Mouse (Mus musculus): ENCODE data around the gene Sesn2.

The Sesn2 gene

DNA sequence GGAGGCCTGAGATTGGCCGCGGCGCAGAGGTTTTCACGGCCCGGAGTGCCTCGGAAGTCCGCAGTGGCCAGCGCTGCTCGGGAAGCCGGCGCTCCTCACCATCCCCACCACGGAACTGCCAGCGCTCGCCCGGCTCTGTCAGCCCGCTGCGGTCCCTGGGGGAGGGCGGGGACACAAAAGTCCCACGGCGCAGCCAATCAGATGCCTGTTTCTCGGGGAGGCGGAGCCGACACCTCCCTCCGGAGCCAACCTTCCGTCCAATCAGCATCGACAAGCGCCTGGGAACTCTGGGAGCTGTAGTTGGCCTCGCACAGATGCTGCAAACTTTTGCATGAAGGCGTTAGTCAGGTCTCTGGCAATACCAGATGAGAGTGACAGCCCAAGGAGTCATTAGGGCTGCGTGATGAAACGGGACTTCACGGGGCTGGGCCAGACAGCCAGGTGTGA lies at the start of gene Sesn2:
TSS of gene Sesn2 (minus strand) at position 150 of the 447 bp plus-strand sequence.
- DNase-seq: peak; percentile 100

GRCm38 (mm10) chr4:132555550-132555949 lies 45.2 kb upstream of the Sesn2 start:
- peak; percentile 86 for DNase-seq

- no peak for DNase-seq
Observed at GRCm38 (mm10) chr4:132554653-132555052, 44.4 kb upstream of the Sesn2 start.

- DNase-seq: no peak
Observed at GRCm38 (mm10) chr4:132554221-132554620, 43.9 kb upstream of the Sesn2 start.

GRCm38 (mm10) chr4:132545851-132546250 lies 35.5 kb upstream of the Sesn2 start:
- peak; percentile 95 for DNase-seq

DNA sequence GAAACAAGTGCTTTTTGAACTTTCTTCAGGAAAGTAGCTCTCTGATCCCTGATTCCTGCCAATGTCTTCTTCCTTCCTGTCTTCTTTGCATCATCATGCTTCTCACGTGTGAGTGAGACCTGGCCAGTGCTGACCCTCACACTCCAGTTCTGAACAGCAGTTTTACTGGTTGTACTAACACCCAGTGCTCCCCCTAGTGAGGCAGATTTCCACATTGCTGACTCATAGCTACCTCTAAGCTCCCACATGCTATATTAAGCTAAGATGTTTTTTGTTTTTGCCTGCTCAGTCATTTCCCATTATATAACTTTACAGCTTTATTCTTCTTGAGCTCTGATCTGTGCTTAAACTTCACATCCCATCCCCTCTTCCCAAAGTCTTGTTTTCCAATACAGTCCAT lies 32.4 kb upstream of the Sesn2 start:
- DNase-seq: no peak

DNA sequence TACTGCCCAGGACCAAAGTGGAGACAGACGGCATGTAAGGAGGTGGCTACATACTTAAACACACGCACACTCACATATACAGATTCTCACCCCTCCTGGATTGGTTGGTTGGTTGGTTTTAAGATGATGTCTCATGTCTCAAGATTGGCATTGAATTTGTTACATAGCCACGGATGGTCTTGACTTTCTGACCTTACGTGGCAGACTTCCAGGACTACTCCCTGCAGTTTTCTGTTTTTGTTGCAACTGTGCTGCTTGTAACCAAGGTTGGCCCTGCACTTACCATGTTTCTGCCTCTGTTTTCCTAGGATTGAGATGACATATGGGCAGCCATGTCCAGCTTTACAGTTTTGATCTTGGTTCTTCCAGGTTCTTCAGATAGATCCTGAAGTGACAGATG lies 31.1 kb upstream of the Sesn2 start:
- DNase-seq: no peak

GRCm38 (mm10) chr4:132539481-132539880 lies 29.2 kb upstream of the Sesn2 start:
- DNase-seq: no peak

GRCm38 (mm10) chr4:132535406-132536121 lies 25.3 kb upstream of the Sesn2 start, which contains the start of gene Dnajc8:
Gene Dnajc8, plus strand, starts transcription at chr4:132535550.
- DNase-seq: peak; percentile 100

- peak; percentile 99 for DNase-seq
Observed at GRCm38 (mm10) chr4:132532981-132533916, 22.9 kb upstream of the Sesn2 start, which contains the start of gene Atpif1. Gene Atpif1, minus strand, starts transcription at chr4:132533659.

DNA sequence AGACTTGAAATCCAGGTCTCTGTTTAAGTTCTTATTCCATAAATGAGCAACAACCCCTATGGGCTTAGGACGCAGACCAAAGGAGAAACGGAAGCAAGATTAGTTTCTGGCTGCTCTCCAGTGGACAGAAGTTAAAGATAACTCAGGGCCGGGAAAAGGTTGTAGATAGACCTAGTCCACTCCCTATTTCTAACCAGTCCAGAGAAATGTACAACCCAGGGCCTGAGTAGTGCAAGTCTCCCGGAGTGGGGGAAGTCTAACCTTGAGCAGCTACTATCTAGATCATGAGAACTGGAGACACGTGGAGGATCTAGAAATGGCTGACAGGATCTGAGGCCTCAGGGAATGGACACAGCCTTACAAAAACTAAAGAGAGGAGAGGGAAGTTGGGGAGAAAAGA lies 22.2 kb upstream of the Sesn2 start:
- DNase-seq: peak; percentile 94

- no peak for DNase-seq
Observed at GRCm38 (mm10) chr4:132530033-132530804, 19.9 kb upstream of the Sesn2 start.

- no peak for DNase-seq
Observed at GRCm38 (mm10) chr4:132529344-132529743, 19.0 kb upstream of the Sesn2 start.

GRCm38 (mm10) chr4:132527917-132528522 lies 17.7 kb upstream of the Sesn2 start:
- DNase-seq: no peak

DNA sequence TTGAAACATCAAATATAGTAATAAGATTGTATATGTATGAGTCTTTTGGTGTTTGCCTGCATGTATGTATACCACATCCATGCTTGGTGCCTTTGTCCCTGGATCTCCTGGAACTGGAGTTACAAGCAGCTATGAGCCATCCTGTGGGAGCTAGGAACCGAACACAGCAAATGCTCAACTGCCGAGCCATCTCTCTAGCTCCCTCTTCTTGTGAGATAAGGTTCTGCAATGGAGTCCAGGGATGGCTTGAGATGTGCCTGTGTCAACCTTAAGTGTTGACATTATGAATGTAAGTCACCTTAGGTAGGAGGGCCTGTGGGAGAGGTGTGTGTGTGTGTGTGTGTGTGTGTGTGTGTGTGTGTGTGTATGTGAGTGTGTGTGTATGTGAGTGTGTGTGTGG lies 16.4 kb upstream of the Sesn2 start:
- no peak for DNase-seq

DNA sequence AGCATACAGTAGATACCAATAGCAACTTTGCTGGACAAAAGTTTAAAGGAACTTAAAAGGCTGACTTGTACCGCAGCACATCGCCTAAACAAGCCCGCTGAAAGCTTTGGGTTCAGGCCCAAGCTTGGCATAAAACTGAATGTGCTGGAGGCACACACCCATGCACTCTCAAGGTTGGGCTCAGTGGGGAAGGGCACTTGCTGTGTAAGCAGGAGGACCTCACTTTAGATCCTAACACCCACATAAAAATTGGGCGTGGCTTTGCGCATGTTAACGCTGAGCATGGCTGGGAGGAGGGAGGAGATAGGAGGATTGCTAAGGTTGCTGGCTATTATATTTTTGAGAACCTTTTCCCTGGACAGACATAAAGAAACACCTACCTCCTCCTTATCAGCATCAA lies 14.5 kb upstream of the Sesn2 start:
- DNase-seq: peak; percentile 88

- no peak for DNase-seq
Observed at GRCm38 (mm10) chr4:132524321-132524741, 14.0 kb upstream of the Sesn2 start.

DNA sequence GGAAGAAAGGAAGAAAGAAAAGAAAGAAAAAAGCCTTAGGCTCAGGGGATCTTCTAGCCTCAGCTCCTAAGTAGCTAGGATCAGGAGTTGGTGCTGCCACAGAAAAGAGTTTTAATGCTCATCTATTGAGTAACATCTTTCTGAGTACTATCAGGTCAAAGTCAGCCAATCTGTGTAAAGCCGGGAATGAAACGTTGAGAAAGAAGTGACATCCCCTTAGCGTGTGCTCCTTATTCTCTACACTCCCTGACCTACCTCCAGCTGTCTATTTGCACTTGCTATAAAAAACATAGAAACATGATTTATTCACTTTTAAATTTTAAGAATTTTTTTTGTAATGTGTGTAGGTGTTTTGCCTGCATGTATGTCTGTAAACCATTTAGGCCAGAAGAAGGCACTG lies 8.9 kb upstream of the Sesn2 start:
- no peak for DNase-seq

- no peak for DNase-seq
Observed at GRCm38 (mm10) chr4:132518066-132518465, 7.8 kb upstream of the Sesn2 start.

GRCm38 (mm10) chr4:132515369-132516155 lies 5.3 kb upstream of the Sesn2 start:
- DNase-seq: peak; percentile 100

GRCm38 (mm10) chr4:132514555-132515135 lies 4.3 kb upstream of the Sesn2 start:
- DNase-seq: peak; percentile 97

All from heart, adult 11 months (tissue).